Mouse (Mus musculus): ENCODE measurements around the gene Tspan17.
A peak's percentile ranks its signal among the peaks of the same experiment; 100 is the strongest.
"Not testable (repeated sequence)": the region's sequence is repeated elsewhere in the genome, so short reads cannot be mapped to it uniquely, and the experiment has no call there.

Gene Tspan17

DNA sequence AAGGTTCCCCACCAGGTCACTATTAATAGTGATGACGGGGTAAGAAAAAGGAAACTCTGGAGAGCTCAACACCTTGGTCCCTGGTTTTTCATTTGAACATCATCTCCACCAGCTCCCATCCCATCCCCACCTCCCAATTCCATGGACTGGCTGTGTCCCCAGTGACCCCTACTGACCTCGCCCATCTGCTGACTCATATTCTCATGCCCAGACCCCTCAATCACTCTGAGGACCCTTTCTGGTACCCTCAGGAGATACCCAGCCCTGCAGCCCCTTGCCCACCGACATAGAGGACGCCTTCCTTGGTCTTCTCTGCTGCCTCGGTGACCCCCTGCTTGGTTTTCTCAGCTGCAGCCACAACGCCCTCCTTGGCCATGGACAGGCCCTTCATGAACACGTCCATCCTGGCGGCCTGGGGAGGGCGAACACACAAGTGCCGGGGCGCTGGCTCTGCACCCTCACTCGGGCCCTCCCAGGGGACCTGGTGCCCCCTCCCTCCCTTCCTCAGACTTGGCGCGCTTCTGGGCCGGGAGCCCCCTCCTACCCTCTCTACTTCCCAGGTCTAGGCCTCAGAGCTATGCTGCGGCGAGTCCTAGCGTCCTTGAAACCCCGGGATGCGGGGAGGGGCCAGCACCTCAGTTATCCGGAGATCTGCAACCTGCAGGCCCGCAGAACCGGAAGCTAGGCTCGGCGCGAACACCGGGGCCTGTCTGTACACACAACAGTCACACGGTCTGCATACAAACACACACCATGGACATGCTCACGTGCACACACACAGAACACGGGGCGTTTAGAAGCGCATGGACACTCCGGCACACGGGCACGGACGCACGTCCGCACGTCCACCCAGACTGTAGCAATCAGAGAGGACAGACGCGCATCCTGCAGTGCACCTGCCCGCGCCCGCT is 23.6 kb upstream of the Tspan17 start:
- DNase-seq = no peak

DNA sequence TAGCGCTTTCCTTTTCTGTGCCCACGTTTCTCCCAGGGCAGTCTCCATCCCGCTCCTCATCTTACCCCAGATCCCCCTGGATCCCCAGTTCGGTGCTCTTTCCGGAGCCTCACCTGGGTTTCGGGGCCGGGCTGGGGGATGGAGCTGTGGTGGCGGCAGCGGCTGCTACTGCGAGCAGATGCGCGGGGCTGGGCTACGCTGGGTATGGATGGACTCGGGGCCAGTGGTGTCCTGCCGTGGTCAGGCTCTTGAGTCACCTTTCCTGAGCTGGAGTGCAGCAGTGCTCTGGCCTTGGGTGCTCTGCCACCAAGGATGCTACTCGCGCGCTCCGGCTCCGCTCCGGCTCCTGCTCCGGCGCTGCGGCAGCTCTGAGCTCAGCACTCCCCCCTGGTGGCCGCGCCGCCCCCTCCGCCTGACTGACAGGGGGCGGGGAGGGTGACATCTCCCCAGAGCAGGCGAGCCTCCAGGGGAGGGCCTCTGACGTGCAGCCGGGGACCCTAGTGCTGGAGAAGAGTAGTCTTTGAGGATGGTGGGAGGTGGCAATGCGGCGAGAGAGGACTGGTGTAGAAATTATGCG is 22.9 kb upstream of the Tspan17 start, which contains the start of gene Sncb:
TSS of gene Sncb (minus strand) at position 404 of the 577 bp plus-strand sequence.
- DNase-seq = peak; percentile 90

DNA sequence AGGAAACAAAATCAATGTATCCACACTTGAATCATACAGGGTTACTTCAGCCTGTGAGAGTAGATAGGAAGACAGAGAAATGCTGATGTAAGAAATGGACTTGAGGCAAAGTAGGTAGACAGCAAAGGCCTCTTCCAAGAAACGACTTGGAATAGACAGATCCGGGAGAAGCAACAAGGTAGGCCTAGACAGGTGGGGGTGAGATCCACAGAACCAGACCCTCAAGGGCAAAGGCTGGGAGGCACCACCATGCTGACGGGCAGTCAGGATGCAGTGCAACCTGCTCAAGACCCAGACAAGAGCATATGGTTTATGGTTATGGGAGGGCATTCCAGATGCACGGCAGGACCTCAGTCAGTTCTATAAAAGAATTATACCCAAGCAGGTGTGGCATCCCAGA is 22.2 kb upstream of the Tspan17 start:
- DNase-seq = no peak

GRCm38 (mm10) chr13:54780592-54780991 is 8.6 kb upstream of the Tspan17 start:
- DNase-seq = no peak

- DNase-seq = no peak
These were observed 8.1 kb upstream of the Tspan17 start for GRCm38 (mm10) chr13:54781086-54781485.

GRCm38 (mm10) chr13:54783235-54783634 is 5.9 kb upstream of the Tspan17 start:
- no peak for DNase-seq

DNA sequence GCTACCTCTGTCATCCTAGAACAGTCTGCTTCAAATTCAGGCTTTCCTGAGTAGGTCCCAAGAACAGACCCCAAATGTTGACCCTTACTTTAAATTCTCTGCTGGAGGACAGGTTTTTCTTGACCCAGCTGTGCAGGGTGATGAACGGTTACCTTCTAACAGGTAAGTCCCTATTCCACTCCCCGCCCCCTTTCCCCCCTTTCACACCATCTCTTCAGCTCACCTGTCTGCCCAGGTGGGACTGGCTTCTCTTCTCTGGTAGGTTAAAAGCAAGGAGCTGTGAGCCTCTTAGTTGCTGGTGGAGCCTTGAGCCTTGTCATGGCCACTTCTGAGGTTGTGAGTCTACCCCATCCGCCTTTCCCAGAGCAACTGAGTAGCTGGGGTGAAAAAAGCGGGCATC is 5.5 kb upstream of the Tspan17 start, which contains the start of gene Eif4e1b:
TSS of gene Eif4e1b (plus strand) at position 301 of the 400 bp plus-strand sequence.
- DNase-seq = no peak

DNA sequence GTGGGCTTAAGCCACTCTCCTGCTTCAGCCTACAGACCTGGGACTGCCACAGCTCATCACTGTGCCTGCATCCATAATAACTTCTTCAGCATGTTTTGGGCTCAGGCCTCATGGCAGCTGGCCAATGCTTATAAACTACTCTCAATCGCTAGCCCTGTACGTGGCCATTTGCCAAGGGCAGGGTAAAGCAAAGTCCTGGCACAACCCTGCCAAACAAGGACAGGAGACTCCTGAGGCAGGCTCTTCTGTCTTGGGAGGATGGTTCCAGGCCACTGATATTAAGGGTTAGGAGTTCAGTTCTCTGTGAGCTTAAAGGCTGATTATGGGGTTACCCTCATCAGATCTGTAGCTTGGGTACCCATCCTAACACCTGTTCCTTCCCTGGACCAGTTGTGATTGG is 1.6 kb upstream of the Tspan17 start:
- DNase-seq = not testable (repeated sequence)

- peak; percentile 51 for DNase-seq
These were observed 602 bp downstream of the Tspan17 start for GRCm38 (mm10) chr13:54789561-54790397.

GRCm38 (mm10) chr13:54792259-54793230 is 3.4 kb downstream of the Tspan17 start:
- DNase-seq = no peak

GRCm38 (mm10) chr13:54794002-54794577 is 4.9 kb downstream of the Tspan17 start:
- peak; percentile 56 for DNase-seq

- no peak for DNase-seq
These were observed 5.7 kb downstream of the Tspan17 start for GRCm38 (mm10) chr13:54794843-54795242.

- DNase-seq = no peak
These were observed 8.2 kb downstream of the Tspan17 start for GRCm38 (mm10) chr13:54797356-54797755.

- no peak for DNase-seq
These were observed 8.9 kb downstream of the Tspan17 start for GRCm38 (mm10) chr13:54797861-54798643.

GRCm38 (mm10) chr13:54798740-54799139 is 9.6 kb downstream of the Tspan17 start:
- DNase-seq = no peak

- peak; percentile 81 for DNase-seq
These were observed 10.5 kb downstream of the Tspan17 start for GRCm38 (mm10) chr13:54799701-54800100.

DNA sequence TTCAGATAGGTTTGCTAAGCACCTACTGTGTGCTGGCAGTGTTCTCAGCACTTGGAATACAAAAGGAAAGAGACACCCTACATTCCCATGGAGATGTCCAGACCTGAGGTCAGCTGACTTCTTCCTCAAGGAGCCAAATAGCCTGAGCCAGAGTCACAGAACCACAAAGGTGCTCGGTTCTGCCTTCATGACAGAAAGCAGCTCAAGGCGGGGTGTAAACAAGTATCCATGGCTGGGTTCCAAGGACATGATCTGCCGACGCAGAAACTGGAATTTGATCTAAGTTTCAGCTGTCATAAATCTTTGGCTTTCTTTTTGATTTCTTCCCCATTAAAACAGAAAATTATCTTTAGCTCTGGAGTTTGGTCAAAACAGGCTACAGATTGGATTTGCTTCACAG is 11.0 kb downstream of the Tspan17 start:
- DNase-seq = no peak

DNA sequence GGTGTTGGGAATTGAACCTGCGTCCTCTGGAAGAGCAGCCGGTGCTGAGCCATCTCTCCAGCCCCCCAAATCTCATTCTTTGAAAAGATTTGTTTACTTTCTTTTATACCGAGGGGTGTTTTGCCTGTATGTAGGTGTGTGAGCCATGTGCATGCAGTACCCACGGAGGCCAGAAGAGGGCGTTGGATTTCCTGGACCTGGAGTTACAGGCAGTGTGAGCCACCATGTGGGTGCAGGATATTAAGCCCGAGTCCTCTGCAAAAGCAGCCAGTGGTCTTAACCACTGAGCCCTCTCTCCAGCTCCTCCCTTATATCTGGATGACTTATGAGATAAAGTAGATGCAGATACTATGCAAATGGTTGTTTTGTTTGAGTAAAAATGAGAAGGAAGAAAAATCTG is 13.8 kb downstream of the Tspan17 start:
- DNase-seq = no peak

DNA sequence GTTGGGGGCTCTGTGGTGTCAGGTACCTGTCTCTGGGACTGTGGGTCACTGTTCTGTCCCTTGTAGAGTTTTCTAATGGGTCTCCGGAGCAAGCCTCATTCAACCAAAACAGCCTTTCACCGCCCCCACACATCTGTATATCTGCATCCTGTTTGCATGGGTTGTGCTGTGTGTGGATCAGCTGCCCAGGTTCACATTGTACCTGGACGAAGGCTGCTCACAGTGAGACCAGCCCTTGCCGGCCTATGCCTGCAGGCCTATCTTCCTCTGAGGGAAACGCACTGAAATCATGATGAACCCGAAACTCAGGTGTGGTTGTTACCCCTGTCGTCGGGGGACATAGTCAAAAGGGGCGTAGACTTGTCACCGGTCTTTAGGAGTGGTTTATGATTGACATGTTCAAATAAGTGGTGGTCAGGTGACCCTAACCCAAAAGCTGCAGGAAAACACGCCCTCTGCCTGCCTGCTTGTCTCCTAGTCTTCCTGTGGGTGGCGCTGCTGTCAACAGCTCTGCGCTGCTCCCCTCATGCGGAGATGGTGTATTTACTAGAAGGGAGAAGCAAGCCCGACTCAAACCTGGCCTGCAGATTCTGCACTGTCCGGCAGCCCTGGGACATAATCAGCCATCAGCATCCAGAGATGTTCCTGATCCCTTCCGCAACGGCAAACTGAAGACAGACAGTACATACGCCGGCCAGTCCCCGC is 16.1 kb downstream of the Tspan17 start:
- DNase-seq = peak; percentile 75

DNA sequence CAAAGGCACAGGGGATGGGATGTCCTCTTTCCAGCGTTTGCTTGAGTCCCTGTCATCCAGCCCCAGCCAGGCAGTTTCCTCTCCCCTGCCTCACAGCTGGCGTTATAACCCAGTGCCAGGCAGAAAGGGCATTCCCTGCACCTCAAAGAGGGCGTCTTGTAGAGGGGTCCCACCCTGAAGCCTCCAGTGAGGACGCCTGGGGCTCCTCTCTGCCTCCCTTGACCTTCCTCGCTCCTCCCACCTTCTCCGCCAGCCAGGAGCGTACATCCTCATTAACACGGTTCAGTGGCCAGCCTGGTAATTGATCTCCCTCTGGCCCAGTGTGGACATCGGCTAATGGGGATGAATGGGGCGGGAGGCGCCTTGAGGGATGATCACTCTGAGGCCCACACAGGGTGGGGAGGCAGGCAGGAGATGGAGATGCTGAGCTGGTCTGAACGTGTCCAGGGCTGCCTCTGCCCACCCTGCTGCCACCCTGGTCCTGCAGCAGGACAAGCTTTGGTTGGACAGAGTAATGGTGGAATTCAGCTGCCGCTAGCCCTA is 17.3 kb downstream of the Tspan17 start:
- DNase-seq = no peak

Measured in right cerebral cortex, postnatal 4 days (tissue).